Mouse (Mus musculus): ENCODE results near the gene Grik3. TPM values are rescaled to one million over a fixed set of nuclear protein-coding genes. Genes with fewer than 3 reads are reported as not detected.

Grik3 gene
- total RNA-seq, 2 experiments from 2014 or later, result 47.3 to 51.5 TPM

- intact Hi-C loops (cut with DNase I), result no loop called here
- peak; percentile 33 to 50 for DNase-seq (ENCODE audit: low spot score in 2 of 2)
Observed at GRCm38 (mm10) chr4:125696182-125696939, 205.9 kb downstream of the Grik3 start.

- intact Hi-C loops (cut with DNase I), result no loop called here
- no peak for DNase-seq (ENCODE audit: low spot score in 2 of 2)
Observed at GRCm38 (mm10) chr4:125697626-125698025, 207.1 kb downstream of the Grik3 start.

GRCm38 (mm10) chr4:125699056-125699455 is 208.6 kb downstream of the Grik3 start:
- intact Hi-C loops (cut with DNase I), result no loop called here
- DNase-seq (ENCODE audit: low spot score in 2 of 2), result no peak

GRCm38 (mm10) chr4:125700331-125700730 is 209.8 kb downstream of the Grik3 start:
- intact Hi-C loops (cut with DNase I), result loop anchor here (5.0 kb wide), 1 partner anchor 208 kb away; the partner anchor contains the start of gene Grik3
- DNase-seq (ENCODE audit: low spot score in 2 of 2), result peak in 1 of 2 experiments; percentile 38

- DNase-seq (ENCODE audit: low spot score in 2 of 2), result peak; percentile 88 to 96
- intact Hi-C loops (cut with DNase I), result loop anchor here (5.0 kb wide), 1 partner anchor 210 kb away; the partner anchor contains the start of gene Grik3
Observed at GRCm38 (mm10) chr4:125702607-125703309, 212.3 kb downstream of the Grik3 start.

- intact Hi-C loops (cut with DNase I), result loop anchor here (5.0 kb wide), 1 partner anchor 211 kb away; the partner anchor contains the start of gene Grik3
- DNase-seq (ENCODE audit: low spot score in 2 of 2), result peak; percentile 50 to 66
Observed at GRCm38 (mm10) chr4:125703310-125703690, 212.8 kb downstream of the Grik3 start.

GRCm38 (mm10) chr4:125705746-125706145 is 215.2 kb downstream of the Grik3 start:
- no peak for DNase-seq (ENCODE audit: low spot score in 2 of 2)

GRCm38 (mm10) chr4:125709716-125710115 is 219.2 kb downstream of the Grik3 start:
- intact Hi-C loops (cut with DNase I), result no loop called here
- DNase-seq (ENCODE audit: low spot score in 2 of 2), result no peak

More at GRCm38 (mm10) chr4:125705746-125706145, 215.2 kb downstream of the Grik3 start:
- intact Hi-C loops (cut with DNase I), result no loop called here

- intact Hi-C loops (cut with DNase I), result no loop called here
- no peak for DNase-seq (ENCODE audit: low spot score in 2 of 2)
Observed at GRCm38 (mm10) chr4:125717881-125718280, 227.4 kb downstream of the Grik3 start.

- intact Hi-C loops (cut with DNase I), result no loop called here
- peak in 1 of 2 experiments; percentile 41 for DNase-seq (ENCODE audit: low spot score in 2 of 2)
Observed at GRCm38 (mm10) chr4:125718429-125719140, 228.1 kb downstream of the Grik3 start.

GRCm38 (mm10) chr4:125726241-125726640 is 235.7 kb downstream of the Grik3 start:
- no peak for DNase-seq (ENCODE audit: low spot score in 2 of 2)
- intact Hi-C loops (cut with DNase I), result no loop called here

GRCm38 (mm10) chr4:125727030-125727429 is 236.5 kb downstream of the Grik3 start:
- intact Hi-C loops (cut with DNase I), result no loop called here
- no peak for DNase-seq (ENCODE audit: low spot score in 2 of 2)

- intact Hi-C loops (cut with DNase I), result no loop called here
- no peak for DNase-seq (ENCODE audit: low spot score in 2 of 2)
Observed at GRCm38 (mm10) chr4:125727626-125728025, 237.1 kb downstream of the Grik3 start.

- DNase-seq (ENCODE audit: low spot score in 2 of 2), result no peak
- intact Hi-C loops (cut with DNase I), result no loop called here
Observed at GRCm38 (mm10) chr4:125728091-125728863, 237.8 kb downstream of the Grik3 start.

- intact Hi-C loops (cut with DNase I), result no loop called here
- DNase-seq (ENCODE audit: low spot score in 2 of 2), result no peak
Observed at GRCm38 (mm10) chr4:125729305-125730220, 239.1 kb downstream of the Grik3 start.

GRCm38 (mm10) chr4:125730751-125731150 is 240.3 kb downstream of the Grik3 start:
- DNase-seq (ENCODE audit: low spot score in 2 of 2), result no peak
- intact Hi-C loops (cut with DNase I), result no loop called here

GRCm38 (mm10) chr4:125736783-125737182 is 246.3 kb downstream of the Grik3 start:
- intact Hi-C loops (cut with DNase I), result no loop called here
- no peak for DNase-seq (ENCODE audit: low spot score in 2 of 2)

- intact Hi-C loops (cut with DNase I), result no loop called here
- DNase-seq (ENCODE audit: low spot score in 2 of 2), result no peak
Observed at GRCm38 (mm10) chr4:125738825-125739224, 248.3 kb downstream of the Grik3 start.

Measured in left cerebral cortex, postnatal 14 days (tissue).